Mouse (Mus musculus): ENCODE measurements at regions not wholly inside any gene's neighbourhood (a gene's known extent, or its start where the extent isn't known, plus 50 kb on each side); places are given as distances from the start of the nearest gene placed in this dataset.

DNA sequence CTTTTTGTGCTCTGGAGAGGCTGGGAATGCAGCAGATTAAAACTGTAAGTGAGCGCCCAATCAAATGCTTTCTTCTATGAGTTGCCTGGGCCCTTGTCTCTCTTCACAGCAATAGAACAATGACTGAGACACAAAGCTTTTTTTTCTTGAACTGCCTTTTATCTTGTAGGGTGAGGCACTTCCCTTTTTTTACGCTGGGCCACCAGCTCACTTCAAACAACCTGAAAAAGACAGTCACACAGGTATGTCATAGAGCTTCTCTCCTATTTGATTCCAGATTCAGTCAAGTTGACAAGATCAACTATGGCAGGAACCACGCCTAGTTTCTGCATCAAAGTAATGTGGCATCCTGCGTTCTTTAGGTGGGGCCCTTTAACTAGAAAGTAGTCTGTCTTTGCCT is 246.2 kb upstream of the Lyplal1 start:
- no peaks in the 10 kb centered on the region for H3K27me3 ChIP-seq
- H3K4me2 ChIP-seq, result no peak overlapping the region
- H3K4me3 ChIP-seq (replicated peaks), result no peak overlapping the region
- WGBS (ENCODE audit: insufficient replicate concordance), result 62% methylated on average over 4 of the region's 4 CpGs
- DNase-seq (no peak), ATAC-seq (ENCODE audit: low read depth) (no peak)
- H3K27ac ChIP-seq, result no peak overlapping the region
- no peaks in the 10 kb centered on the region for H3K4me1 ChIP-seq (replicated peaks)
- no peak overlapping the region for H3K9ac ChIP-seq
- no peaks in the 10 kb centered on the region for H3K9me3 ChIP-seq (replicated peaks)
- no peaks in the 10 kb centered on the region for H3K36me3 ChIP-seq

DNA sequence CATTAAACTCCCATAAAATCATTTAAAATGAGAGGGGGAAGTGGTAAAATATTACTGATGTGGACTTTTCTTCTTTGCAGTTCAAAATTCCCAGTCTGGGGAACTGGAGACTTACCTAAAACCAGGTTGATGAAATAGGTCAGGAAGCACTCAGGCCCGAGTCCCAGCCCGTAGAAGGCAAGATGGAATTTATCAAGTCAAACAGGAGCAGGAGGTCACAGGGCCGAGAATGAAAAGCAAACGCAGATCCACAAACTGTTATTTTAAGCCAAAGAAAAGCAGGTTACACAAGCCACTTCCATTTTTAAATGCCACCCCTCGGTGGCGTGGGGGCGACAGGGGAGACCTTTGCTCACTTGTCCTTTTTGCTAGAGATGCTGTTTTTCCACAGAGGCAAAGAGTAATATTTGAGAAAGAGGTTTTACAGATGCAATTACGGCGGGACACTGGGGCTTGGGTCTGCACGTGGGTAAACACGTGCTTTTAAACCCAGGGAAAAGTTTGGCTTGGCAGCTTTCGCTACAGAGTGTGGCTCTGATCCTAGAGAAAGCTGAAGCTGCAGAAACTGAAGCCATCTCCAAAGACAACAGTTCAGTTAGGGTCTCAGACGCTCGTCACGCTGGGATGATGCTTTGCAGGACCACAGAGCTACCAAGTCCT is 241.0 kb upstream of the Lyplal1 start:
- Histone ChIP-seq H3K27ac (no peak overlapping the region), H3K4me1 (replicated peaks) (no peaks in the 10 kb centered on the region), H3K27me3 (no peaks in the 10 kb centered on the region), H3K4me3 (replicated peaks) (no peak overlapping the region), H3K4me2 (no peak overlapping the region), H3K9ac (no peak overlapping the region), H3K36me3 (no peaks in the 10 kb centered on the region), H3K9me3 (replicated peaks) (no peaks in the 10 kb centered on the region)
- ATAC-seq (ENCODE audit: low read depth) (no peak), DNase-seq (no peak)
- 54% methylated on average over 15 of the region's 15 CpGs for WGBS (ENCODE audit: insufficient replicate concordance)

DNA sequence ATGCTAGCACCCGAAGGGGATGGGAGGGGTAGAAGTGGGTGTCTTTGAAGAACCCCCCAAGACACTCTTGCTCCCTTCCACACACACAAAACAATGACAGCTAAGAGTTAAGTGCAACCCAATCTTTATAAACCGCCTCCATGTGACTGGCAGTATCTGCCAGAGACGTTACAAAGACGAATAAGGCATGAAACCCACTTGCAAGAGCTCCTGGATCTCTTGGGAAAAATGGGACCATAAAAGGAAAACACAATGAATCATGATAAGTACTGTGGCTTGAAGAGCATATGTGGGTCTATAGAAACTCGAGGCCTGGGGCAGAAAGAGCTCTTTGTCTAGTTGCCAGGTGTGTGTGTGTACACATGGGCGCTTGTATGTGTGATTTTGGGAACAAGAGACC is 237.6 kb upstream of the Lyplal1 start:
- no peak overlapping the region for H3K27ac ChIP-seq
- ATAC-seq (ENCODE audit: low read depth) (no peak), DNase-seq (no peak)
- H3K9ac ChIP-seq, result no peak overlapping the region
- H3K4me1 ChIP-seq (replicated peaks), result no peaks in the 10 kb centered on the region
- H3K4me3 ChIP-seq (replicated peaks), result no peak overlapping the region
- H3K9me3 ChIP-seq (replicated peaks), result 0 out of 2 replicates have a peak, but pooled peaks cover 3% of the 10 kb centered on the region
- no peaks in the 10 kb centered on the region for H3K27me3 ChIP-seq
- H3K4me2 ChIP-seq, result no peak overlapping the region
- 51% methylated on average over 6 of the region's 6 CpGs for WGBS (ENCODE audit: insufficient replicate concordance)
- no peaks in the 10 kb centered on the region for H3K36me3 ChIP-seq

DNA sequence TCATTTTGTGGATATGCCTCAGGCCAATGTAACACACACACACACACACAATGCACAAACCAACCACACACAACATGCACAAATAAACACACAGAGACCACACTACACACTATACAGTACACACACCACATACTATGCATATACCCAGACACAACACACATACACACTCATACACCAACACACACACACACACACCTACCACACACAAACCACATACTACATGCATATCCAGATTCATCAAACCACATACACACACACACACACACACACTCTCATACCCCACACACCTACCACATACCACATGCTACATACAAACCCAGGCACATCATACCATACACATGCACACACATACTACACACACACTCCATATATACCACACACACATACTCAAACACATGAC is 237.0 kb upstream of the Lyplal1 start:
- Histone ChIP-seq H3K36me3 (no peaks in the 10 kb centered on the region), H3K4me1 (replicated peaks) (no peaks in the 10 kb centered on the region), H3K27ac (no peak overlapping the region), H3K4me3 (replicated peaks) (no peak overlapping the region), H3K27me3 (no peaks in the 10 kb centered on the region), H3K4me2 (no peak overlapping the region), H3K9ac (no peak overlapping the region), H3K9me3 (replicated peaks) (0 out of 2 replicates have a peak, but pooled peaks cover 3% of the 10 kb centered on the region)
- ATAC-seq (ENCODE audit: low read depth) (no peak), DNase-seq (no peak)

DNA sequence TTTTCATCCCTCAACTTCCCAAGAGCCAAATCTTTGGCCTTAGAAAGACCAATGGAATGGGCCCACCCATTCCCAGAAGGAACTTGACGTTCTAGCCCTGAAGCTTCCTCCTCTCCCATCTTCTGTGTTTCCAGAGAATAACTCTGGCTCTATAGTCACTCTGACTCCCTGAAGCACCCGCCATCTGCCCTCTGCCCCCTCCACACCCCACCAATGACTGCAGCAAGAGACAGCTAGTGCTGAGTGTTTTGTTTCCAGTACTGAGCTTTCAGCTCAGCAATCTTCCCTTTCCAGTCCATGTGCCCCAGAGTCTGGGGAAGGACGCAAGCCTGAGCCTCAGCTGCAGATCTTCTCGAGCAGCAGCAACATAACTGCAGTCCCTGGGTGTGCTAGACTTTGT is 233.3 kb upstream of the Lyplal1 start:
- Histone ChIP-seq H3K9ac (no peak overlapping the region), H3K27me3 (no peaks in the 10 kb centered on the region), H3K4me2 (no peak overlapping the region), H3K36me3 (no peaks in the 10 kb centered on the region), H3K4me3 (replicated peaks) (no peak overlapping the region), H3K9me3 (replicated peaks) (0 out of 2 replicates have a peak, but pooled peaks cover 3% of the 10 kb centered on the region), H3K4me1 (replicated peaks) (no peaks in the 10 kb centered on the region), H3K27ac (no peak overlapping the region)
- 59% methylated on average over 4 of the region's 4 CpGs for WGBS (ENCODE audit: insufficient replicate concordance)
- ATAC-seq (ENCODE audit: low read depth), result no peak
- DNase-seq, result no peak

DNA sequence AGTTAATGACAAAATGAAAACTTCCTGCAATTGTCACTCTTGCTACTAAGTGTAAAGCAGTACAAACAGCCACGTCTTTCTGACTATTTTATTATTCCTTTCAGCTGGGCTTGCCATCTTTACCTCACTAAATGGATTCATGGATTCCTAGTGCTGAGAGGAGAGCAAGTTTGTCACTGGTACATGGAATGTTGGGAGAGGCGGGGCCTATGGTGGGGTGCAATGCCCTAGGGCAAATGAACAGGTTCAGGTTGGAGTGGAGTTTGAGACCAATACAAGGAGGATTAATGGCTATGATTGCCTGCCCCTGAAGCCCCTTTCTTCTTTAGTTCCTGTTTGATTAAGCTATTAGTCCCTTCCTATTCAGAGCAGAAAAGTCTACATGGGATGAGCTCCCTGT is 232.9 kb upstream of the Lyplal1 start:
- Histone ChIP-seq H3K9ac (no peak overlapping the region), H3K27ac (no peak overlapping the region), H3K27me3 (no peaks in the 10 kb centered on the region), H3K4me3 (replicated peaks) (no peak overlapping the region), H3K36me3 (no peaks in the 10 kb centered on the region), H3K4me2 (no peak overlapping the region), H3K9me3 (replicated peaks) (0 out of 2 replicates have a peak, but pooled peaks cover 3% of the 10 kb centered on the region), H3K4me1 (replicated peaks) (no peaks in the 10 kb centered on the region)
- 41% methylated on average over 2 of the region's 2 CpGs for WGBS (ENCODE audit: insufficient replicate concordance)
- no peak for DNase-seq
- no peak for ATAC-seq (ENCODE audit: low read depth)

DNA sequence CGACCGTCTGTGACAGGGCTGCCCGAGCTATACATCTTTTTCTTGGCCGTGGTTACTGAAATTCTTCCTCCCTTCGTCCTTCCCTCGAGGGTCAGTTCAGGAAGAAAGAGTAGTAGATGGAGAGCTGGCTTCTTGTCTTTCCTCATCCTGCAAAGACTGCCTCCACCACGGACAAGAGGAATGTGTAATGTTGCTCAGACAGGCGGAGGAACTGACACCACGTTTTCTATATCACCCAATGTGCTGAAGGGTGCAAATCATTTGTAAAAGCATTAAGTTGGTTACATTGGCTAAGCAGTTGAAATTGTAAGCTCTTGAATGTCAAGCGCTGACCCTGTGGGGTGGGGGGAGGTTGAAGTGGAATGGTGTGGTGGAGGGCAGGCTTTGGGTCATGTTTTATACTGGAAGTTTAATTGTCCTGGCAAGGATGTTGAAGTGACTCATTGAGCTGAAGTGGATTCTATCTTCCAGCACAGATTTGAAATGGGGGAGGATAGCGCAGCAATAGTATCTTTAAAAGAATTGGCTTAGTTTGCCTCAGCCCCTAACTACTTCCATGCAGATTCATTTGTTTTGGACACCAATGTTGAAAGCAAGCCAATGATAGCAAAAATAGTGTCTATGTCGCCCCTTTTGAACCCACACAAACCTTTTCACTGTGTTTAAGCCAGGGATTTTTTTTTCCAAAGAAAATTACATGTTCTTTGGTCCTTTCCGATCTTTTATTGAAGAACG is 230.5 kb upstream of the Lyplal1 start:
- DNase-seq (no peak), ATAC-seq (ENCODE audit: low read depth) (no peak)
- no peak overlapping the region for H3K27ac ChIP-seq
- H3K36me3 ChIP-seq, result no peaks in the 10 kb centered on the region
- H3K27me3 ChIP-seq, result no peaks in the 10 kb centered on the region
- H3K4me2 ChIP-seq, result no peak overlapping the region
- 60% methylated on average over 14 of the region's 14 CpGs for WGBS (ENCODE audit: insufficient replicate concordance)
- H3K4me3 ChIP-seq (replicated peaks), result no peak overlapping the region
- H3K9me3 ChIP-seq (replicated peaks), result 0 out of 2 replicates have a peak, but pooled peaks cover 3% of the 10 kb centered on the region
- H3K9ac ChIP-seq, result no peak overlapping the region
- H3K4me1 ChIP-seq (replicated peaks), result no peaks in the 10 kb centered on the region

DNA sequence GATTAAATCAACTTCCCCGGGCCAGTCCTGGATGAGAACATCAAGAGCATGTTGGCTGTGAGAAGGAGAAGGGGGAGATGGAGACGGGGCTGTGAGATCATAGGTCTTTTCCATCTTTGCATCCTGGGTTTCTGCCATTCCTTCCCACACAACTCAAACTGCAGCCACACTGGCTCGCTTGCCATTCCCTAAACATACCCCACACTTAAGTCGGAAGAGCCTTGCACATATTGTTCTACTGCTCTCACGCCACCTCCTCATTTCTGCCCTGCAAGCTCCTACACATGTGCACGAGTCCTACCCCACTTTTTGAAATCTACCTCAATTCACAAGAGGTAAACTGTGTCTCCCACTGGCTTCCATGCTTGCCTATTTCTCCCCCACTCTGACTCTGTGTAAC is 228.3 kb upstream of the Lyplal1 start:
- no peak overlapping the region for H3K4me3 ChIP-seq (replicated peaks)
- H3K4me1 ChIP-seq (replicated peaks), result no peaks in the 10 kb centered on the region
- no peaks in the 10 kb centered on the region for H3K27me3 ChIP-seq
- ATAC-seq (ENCODE audit: low read depth), result no peak
- no peak overlapping the region for H3K9ac ChIP-seq
- WGBS (ENCODE audit: insufficient replicate concordance), result 58% methylated on average over 6 of the region's 6 CpGs
- no peak overlapping the region for H3K27ac ChIP-seq
- no peak for DNase-seq
- no peaks in the 10 kb centered on the region for H3K36me3 ChIP-seq
- H3K9me3 ChIP-seq (replicated peaks), result no peaks in the 10 kb centered on the region
- no peak overlapping the region for H3K4me2 ChIP-seq

DNA sequence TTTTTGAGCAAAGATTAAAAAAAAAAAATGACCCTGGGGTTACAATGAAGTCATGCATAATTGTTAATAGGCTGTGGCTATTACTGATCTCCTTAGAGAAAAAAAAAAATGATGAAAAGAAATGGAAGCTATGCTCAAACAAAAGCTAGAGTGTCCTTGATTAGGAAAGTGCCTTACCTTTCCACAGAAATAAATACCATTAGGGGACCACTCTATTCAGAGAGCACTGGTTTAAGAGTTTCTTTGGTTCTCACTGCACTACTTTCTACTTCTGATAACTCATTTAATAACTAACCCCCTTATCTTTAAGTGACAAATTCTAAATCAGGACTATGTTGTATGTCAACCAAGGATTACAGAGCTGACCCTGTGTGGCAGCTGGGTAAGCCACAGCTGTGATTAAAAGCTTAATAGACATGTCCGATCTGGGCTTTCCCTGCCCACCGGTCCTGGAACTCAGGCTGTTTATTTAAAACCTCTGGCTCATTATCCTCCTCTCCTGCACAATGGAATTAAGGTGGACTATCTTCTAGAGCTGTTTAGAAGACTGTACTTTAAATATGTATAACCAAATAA is 225.9 kb upstream of the Lyplal1 start:
- DNase-seq (no peak), ATAC-seq (ENCODE audit: low read depth) (no peak)
- no peaks in the 10 kb centered on the region for H3K4me1 ChIP-seq (replicated peaks)
- H3K9ac ChIP-seq, result no peak overlapping the region
- no peak overlapping the region for H3K4me2 ChIP-seq
- no peak overlapping the region for H3K27ac ChIP-seq
- no peaks in the 10 kb centered on the region for H3K36me3 ChIP-seq
- H3K9me3 ChIP-seq (replicated peaks), result no peaks in the 10 kb centered on the region
- no peak overlapping the region for H3K4me3 ChIP-seq (replicated peaks)
- WGBS (ENCODE audit: insufficient replicate concordance), result 64% methylated on average over 2 of the region's 2 CpGs
- no peaks in the 10 kb centered on the region for H3K27me3 ChIP-seq

DNA sequence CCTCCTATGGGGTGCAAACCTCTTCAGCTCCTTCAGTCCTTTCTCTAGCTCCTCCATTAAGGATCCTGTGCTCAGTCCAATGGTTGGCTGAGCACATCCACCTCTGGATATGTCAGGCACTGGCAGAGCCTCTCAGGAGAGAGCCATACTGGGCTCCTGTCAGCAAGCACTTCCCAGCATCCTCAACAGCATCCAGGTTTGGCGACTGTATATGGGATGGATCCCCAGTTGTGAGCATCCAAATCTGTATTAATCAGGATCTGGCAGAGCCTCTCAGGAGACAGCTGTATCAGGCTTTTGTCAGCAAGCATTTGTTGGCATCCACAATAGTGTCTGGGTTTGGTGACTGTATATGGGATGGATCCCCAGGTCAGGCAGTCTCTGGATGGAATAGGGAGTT is 225.3 kb upstream of the Lyplal1 start:
- ATAC-seq (ENCODE audit: low read depth) (no peak), DNase-seq (no peak)
- Histone ChIP-seq H3K27me3 (no peaks in the 10 kb centered on the region), H3K9me3 (replicated peaks) (no peaks in the 10 kb centered on the region), H3K4me1 (replicated peaks) (no peaks in the 10 kb centered on the region), H3K36me3 (no peaks in the 10 kb centered on the region), H3K27ac (no peak overlapping the region), H3K4me2 (no peak overlapping the region), H3K9ac (no peak overlapping the region), H3K4me3 (replicated peaks) (no peak overlapping the region)
- 62% methylated on average over 1 of the region's 1 CpGs for WGBS (ENCODE audit: insufficient replicate concordance)

DNA sequence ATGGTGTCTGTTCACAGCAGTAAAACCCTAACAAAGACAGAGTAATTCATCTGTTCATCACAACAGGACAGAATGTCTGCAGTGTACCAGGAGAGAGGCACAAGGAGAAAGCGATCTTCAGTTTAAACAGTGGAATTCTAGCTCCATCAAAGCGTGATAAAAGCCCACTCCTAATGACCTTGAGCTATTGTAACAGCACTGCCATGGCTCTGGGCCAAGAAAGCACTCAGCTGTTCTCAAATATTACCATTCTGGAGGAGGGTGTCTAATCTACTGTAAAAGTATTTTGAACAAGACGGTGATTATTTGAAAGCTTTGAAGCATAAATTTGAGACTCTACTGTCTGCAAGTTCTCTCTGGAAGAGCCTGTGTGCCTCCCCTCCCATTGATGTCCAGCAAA is 224.8 kb upstream of the Lyplal1 start:
- no peak overlapping the region for H3K27ac ChIP-seq
- no peaks in the 10 kb centered on the region for H3K9me3 ChIP-seq (replicated peaks)
- H3K27me3 ChIP-seq, result no peaks in the 10 kb centered on the region
- no peak overlapping the region for H3K4me3 ChIP-seq (replicated peaks)
- H3K4me1 ChIP-seq (replicated peaks), result no peaks in the 10 kb centered on the region
- DNase-seq (no peak), ATAC-seq (ENCODE audit: low read depth) (no peak)
- 58% methylated on average over 3 of the region's 3 CpGs for WGBS (ENCODE audit: insufficient replicate concordance)
- H3K9ac ChIP-seq, result no peak overlapping the region
- H3K4me2 ChIP-seq, result no peak overlapping the region
- H3K36me3 ChIP-seq, result no peaks in the 10 kb centered on the region

DNA sequence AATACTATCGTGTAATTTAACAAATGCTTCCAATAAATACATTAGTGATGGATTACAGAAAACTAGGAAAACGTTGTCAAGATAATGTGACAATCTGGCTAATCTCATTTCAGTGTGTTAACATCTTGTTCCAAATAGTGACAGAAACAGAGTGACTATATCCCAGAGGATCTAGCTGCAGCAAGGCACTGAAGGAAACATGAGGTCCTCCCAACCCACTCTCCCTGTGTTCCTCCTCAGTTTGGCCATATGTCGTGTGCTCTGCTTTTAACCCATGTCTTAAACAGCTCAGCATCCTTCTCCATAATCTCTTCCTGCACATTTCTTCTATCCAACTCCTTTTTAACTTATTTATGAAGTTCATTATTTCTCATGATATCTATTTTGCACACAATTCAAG is 223.6 kb upstream of the Lyplal1 start:
- Histone ChIP-seq H3K36me3 (no peaks in the 10 kb centered on the region), H3K9ac (no peak overlapping the region), H3K4me3 (replicated peaks) (no peak overlapping the region), H3K9me3 (replicated peaks) (no peaks in the 10 kb centered on the region), H3K27me3 (no peaks in the 10 kb centered on the region), H3K4me2 (no peak overlapping the region), H3K27ac (no peak overlapping the region), H3K4me1 (replicated peaks) (no peaks in the 10 kb centered on the region)
- DNase-seq (no peak), ATAC-seq (ENCODE audit: low read depth) (no peak)
- 54% methylated on average over 3 of the region's 3 CpGs for WGBS (ENCODE audit: insufficient replicate concordance)
